ENCODE assay signal across 8 mouse cellular contexts in the genomic region with DNA sequence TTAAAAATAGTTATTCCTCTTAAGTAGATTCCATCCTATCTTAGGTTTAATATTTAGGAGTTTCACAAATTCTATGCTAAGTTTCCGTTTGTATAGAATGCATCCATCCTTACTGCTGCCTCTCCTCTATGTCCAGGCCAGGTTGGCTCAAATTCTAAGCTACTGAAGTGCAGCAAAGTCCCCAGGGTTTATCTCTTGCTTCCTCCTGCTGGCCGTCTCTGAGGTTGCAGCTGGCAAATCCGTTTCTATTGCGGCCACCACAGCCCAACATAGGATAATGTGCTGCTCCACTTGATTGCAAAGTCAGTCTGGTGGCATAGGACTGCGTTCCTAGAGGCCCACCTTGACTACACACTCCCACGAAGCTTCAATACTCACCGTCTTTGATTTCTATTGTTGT.
DNase-seq lines count a peak whose midpoint lies in the region.

No protein-coding gene starts in this region.

- peak; percentile 31 to 41 for DNase-seq in cerebellum, postnatal 4 days (ENCODE audit: low spot score in 2 of 2)
- DNase-seq in cerebellum, adult 9-11 months: no peak
- peak; percentile 38 to 48 for DNase-seq in adrenal gland, postnatal 36 days
- DNase-seq in frontal cortex, postnatal 36 days (ENCODE audit: low spot score in 2 of 2): peak; percentile 49 to 57
- peak; percentile 33 to 41 for DNase-seq in layer of hippocampus, postnatal 10 days (ENCODE audit: low spot score in 2 of 2)
- DNase-seq in lung, postnatal 36 days: peak; percentile 19
- peak; percentile 48 to 63 for DNase-seq in right cerebral cortex, postnatal 10 days (ENCODE audit: low spot score in 2 of 2)
- DNase-seq in gastrocnemius, adult 8-10 months (ENCODE audit: low spot score in 2 of 2): no peak

Comparison
In these comparisons a context has a peak if more than half of its experiments do, and no peak if none do; other contexts are left out.
1. DNase-seq: peak in cerebellum, postnatal 4 days (2 of 2), adrenal gland, postnatal 36 days (2 of 2), frontal cortex, postnatal 36 days (2 of 2), layer of hippocampus, postnatal 10 days (2 of 2), lung, postnatal 36 days (single experiment) and right cerebral cortex, postnatal 10 days (2 of 2); none in cerebellum, adult 9-11 months (single experiment) and gastrocnemius, adult 8-10 months (0 of 2).